Mouse (Mus musculus) inflammation-experienced regulatory T-cells (primary cell): Measurements from ENCODE around the gene Mterf4. TPM values are rescaled to one million over a fixed set of nuclear protein-coding genes. Genes with fewer than 3 reads are reported as not detected.

Experiments used
- polyA plus RNA-seq, 2 experiments: library from polyadenylated mRNA; unstranded; fragments of 100-300 nt; shearing (Covaris generic); gene quantifications; one replicate each; pipeline ENCODE4 v1.2.1; 2017

The Mterf4 gene
- 10 to 100 TPM; 16.2 to 18.1 TPM for polyA plus RNA-seq

DNA sequence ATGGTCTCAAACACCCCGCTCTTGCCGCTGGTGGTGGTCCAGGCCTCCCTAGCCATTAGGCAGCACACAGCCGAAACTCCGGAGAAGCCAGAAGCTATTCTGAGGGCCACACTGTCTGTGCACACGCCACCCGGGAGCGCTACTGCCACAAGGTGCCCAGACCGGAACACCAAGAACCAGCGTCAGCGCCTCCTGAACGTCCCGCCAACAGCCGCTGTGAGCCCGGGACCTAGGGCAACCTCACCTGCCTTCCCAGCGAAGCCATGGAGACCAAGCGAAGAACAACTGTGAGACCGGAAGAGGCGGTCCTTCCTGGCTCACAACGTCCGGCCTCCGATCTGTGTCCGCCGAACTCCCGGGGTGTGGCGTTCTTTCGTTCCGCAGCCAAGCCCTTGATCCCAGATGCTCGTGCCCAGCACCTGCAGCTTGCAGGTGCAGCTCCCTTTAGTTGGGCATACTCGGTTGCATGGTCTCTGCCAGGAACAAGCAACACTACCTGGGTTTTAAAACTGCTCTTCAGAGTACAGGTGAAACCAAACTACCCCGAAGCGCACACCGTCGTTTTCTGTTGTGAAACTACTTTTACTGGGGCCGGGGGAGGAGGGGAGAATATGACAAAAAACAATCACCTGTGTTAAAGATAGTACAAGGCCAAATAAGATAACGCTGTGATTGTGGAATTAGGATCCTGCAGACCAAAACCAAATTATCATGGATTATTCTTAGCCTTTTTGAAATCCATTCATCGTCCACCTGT, at the start of gene Mterf4:
TSS of gene Mterf4 (minus strand) at position 335 of the 757 bp plus-strand sequence.

DNA sequence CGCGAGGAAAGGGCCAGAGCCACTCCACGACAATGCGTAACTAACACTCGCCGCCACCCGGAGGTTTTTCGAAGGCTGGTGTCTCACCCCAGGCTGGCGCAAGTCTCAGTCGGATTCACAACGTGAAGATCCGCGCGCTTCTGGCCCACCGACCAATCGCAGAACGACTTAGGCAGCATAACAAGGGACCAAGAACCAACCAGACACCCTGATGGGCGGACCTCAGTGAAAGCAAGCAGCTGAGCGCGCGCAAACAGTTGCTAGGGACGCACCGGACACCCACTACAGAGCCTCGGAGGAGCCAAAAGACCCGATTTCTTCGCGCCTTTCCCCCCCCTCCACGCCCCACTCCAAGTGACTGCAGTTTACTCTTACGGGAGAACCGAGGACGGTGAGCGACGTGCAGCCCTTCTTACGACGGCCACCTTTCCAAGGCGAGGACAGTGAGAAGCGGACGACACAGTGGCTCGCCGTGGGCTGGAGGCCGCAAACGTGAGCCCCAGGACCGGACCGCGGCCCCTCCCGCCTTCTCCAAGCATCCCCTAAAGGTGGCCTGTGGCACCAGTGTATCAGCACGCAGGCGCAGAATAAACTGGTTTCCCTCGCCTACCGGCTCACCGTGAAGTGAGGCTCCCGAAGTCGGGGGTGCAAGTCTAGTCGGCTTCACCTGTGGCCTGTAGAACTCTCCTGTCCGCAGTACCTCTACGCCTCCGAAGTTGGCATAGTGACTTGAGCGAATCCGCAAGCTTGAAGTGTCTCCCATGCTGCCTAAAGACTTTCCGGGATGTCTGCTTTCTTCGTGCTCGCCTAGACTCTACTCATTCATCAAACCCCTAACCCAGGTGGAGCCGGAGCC, 37.2 kb upstream of the Mterf4 start, which contains the start of the genes Ppp1r7 and Pask:
TSS of gene Ppp1r7 (plus strand) at position 207 of the 856 bp plus-strand sequence.
TSS of gene Pask (minus strand) at position 835 of the 856 bp plus-strand sequence.

Other genes starting within 250 kb of the Mterf4 start
- 1 to 10 TPM in 1 of 2 experiments, not detected in 1; 3.0 TPM for gene Kif1a, start 204.0 kb downstream of the Mterf4 start, polyA plus RNA-seq
- not detected for gene Agxt, start 170.7 kb downstream of the Mterf4 start, polyA plus RNA-seq
- gene 2310007B03Rik, start 145.0 kb downstream of the Mterf4 start, polyA plus RNA-seq, result not detected
- 1 to 10 TPM in 1 of 2 experiments, under 1 TPM in 1; 0.02 to 1.2 TPM for gene Crocc2, start 137.2 kb downstream of the Mterf4 start, polyA plus RNA-seq
- under 1 TPM in 1 of 2 experiments, not detected in 1; 0.43 TPM for gene Sned1, start 70.1 kb downstream of the Mterf4 start, polyA plus RNA-seq
- gene Ppp1r7, start 36.9 kb upstream of the Mterf4 start, polyA plus RNA-seq, result 10 to 100 TPM; 48.0 to 60.2 TPM
- 1 to 10 TPM in 1 of 2 experiments, under 1 TPM in 1; 0.66 to 2.3 TPM for gene Pask, start 37.6 kb upstream of the Mterf4 start, polyA plus RNA-seq
- gene Ano7, start 68.0 kb upstream of the Mterf4 start, polyA plus RNA-seq, result under 1 TPM; 0.24 to 0.28 TPM
- gene Hdlbp, start 172.9 kb upstream of the Mterf4 start, polyA plus RNA-seq, result 10 to 100 TPM; 53.9 to 63.8 TPM
- gene Farp2, start 206.2 kb upstream of the Mterf4 start, polyA plus RNA-seq, result 1 to 10 TPM; 2.4 to 3.0 TPM